Mouse (Mus musculus) limb, embryonic 11.5 days (tissue): Measurements from ENCODE around the gene Adora1. TPM values are rescaled to one million over a fixed set of nuclear protein-coding genes. Genes with fewer than 3 reads are reported as not detected.

Source experiments
- ATAC-seq: fragments of 200-750 bp; cut with Nextera tagmentation; 2 replicates; pipeline ENCODE4 v1.8.0; 2017; ENCODE audit warnings: low read depth; ENCODE audit not compliant: insufficient number of reproducible peaks, low FRiP score, low TSS enrichment
- DNase-seq: peaks from one replicate; pipeline ENCODE4 v3.0.0-alpha.2; 2015; ENCODE audit warnings: low spot score
- H3K27ac ChIP-seq: fragments of 300-500 bp; sonication (generic); replicated peaks from 2 replicates; pipeline ENCODE4 v1.5.1; 2014; ENCODE audit warnings: low read depth, mild to moderate bottlenecking, low read length
- H3K27me3 ChIP-seq: fragments of 300-500 bp; sonication (generic); 2 replicates; pipeline ENCODE4 v1.6.1; 2014; ENCODE audit warnings: mild to moderate bottlenecking, low read length, mixed read lengths; ENCODE audit not compliant: control insufficient read depth, insufficient read depth
- H3K36me3 ChIP-seq: fragments of 300-500 bp; sonication (generic); 2 replicates; pipeline ENCODE4 v1.6.1; 2014; ENCODE audit warnings: mild to moderate bottlenecking, low read length, moderate library complexity, mixed read lengths; ENCODE audit not compliant: control insufficient read depth, insufficient read depth
- H3K4me1 ChIP-seq: fragments of 300-500 bp; sonication (generic); 2 replicates; pipeline ENCODE4 v1.6.1; 2014; ENCODE audit warnings: low read length, mixed read lengths; ENCODE audit not compliant: control insufficient read depth, insufficient read depth
- H3K4me2 ChIP-seq: fragments of 300-500 bp; sonication (generic); 2 replicates; pipeline ENCODE4 v1.6.1; 2014; ENCODE audit warnings: low read depth, mild to moderate bottlenecking, moderate library complexity; ENCODE audit not compliant: severe bottlenecking
- H3K4me3 ChIP-seq: fragments of 300-500 bp; sonication (generic); 2 replicates; pipeline ENCODE4 v1.5.1; 2014; ENCODE audit warnings: low read depth, low read length
- H3K9ac ChIP-seq: fragments of 300-500 bp; sonication (generic); 2 replicates; pipeline ENCODE4 v1.6.1; 2014; ENCODE audit warnings: mild to moderate bottlenecking, low read length
- H3K9me3 ChIP-seq: fragments of 300-500 bp; sonication (generic); 2 replicates; pipeline ENCODE4 v1.6.1; 2016; ENCODE audit warnings: low read length; ENCODE audit not compliant: control insufficient read depth
- WGBS: fragments of 180-500 bp; shearing (Covaris S2); extraction: QIAGEN DNeasy Blood & Tissue Kit; methylation state at CpG from one replicate; pipeline ENCODE4 v1.1.7; 2014; 5-methylcytosine and 5-hydroxymethylcytosine counted together
- polyA plus RNA-seq: library from polyadenylated mRNA; unstranded; fragments of >200 nt; fragmentation: Nextera tagmentation; extraction: Ambion mirVana; gene quantifications from 2 replicates; pipeline ENCODE4 v1.2.1, GENCODE M21; 2014

Adora1 gene
- polyA plus RNA-seq, 1 experiment from 2014 or later: 0.88 TPM

DNA sequence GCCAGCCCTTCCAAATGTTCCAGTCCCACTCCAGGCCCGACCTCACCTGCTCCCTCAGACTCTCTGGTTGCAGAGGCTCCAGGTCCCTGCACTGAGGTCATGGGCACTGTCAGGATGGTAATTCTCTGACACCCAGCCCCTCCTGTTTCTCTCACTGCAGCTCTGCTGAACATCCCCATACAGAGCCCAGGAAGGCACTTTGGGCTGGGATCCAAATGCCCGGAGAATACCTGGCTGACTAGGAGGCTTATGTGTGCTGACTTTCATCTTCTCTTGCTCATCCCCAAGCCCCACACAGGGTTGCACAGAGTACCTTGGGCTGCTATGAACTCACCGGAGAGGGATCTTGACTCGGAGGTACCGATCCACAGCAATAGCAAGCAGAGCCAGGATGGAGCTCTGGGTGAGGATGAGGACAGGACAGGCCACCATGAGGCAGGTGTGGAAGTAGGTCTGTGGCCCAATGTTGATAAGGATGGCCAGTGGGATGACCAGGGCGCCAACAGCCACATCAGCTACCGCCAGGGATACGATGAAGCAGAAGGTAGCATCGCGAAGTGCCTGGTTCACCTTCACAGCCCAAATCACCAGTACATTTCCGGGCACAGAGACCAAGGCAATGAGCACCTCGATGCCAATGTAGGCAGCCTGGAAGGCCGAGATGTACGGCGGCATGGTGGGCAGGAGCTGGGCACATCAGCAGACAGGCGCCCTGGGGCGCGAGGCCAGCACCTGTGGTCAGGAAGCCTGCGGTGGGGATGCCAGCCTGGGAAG, 1.4 kb downstream of the Adora1 start:
- Histone ChIP-seq H3K36me3 (no peaks in the 10 kb centered on the region), H3K27me3 (peaks cover 47% of the 10 kb centered on the region), H3K9me3 (no peaks in the 10 kb centered on the region), H3K27ac (no peak overlapping the region), H3K4me2 (no peak overlapping the region; the same call in 1 of the 2 replicates), H3K4me3 (no peak overlapping the region), H3K9ac (no peak overlapping the region), H3K4me1 (peaks cover 8% of the 10 kb centered on the region; the same call in 1 of the 2 replicates)
- no peak for DNase-seq
- 45% methylated on average over 19 of the region's 19 CpGs for WGBS
- no peak for ATAC-seq

DNA sequence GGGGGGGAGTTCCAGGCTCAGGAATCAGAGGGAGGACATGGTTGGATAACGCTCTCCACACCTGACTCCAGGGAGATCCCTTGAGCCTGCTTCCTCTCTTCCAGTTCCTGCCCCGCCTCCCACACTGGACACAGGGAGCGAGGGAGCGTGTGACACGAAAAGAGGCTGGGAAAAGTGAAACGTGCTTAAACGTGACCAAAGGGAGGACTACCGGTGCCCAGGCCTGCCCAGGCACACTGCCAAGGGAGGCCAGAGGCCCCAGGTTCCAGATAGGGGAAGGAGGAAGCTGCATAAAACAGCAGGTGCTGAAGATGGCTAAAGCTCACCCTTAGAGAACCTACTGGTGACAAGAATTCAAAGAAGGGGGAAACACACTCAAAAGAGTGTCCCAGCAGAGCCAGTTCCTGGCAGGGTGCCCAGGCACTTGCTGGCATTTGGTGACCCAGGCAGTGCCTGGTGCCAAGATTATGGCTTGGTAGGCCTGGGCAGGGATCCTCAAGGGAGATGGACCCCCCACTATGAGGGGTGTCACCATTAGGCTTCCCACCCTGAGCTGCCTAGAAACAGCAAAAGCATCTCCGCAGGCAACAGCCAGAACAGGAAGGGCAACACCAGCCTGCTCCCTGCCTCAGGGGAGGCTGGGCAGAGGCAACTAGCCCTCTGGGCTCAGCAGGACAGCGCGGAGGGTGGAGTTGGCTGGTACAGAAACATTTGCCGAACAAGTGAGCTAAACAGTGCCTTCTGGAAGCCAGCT, 2.3 kb downstream of the Adora1 start:
- peaks cover 8% of the 10 kb centered on the region; the same call in 1 of the 2 replicates for H3K4me1 ChIP-seq
- ATAC-seq (no peak), DNase-seq (no peak)
- H3K9me3 ChIP-seq: no peaks in the 10 kb centered on the region
- H3K9ac ChIP-seq: no peak overlapping the region
- 59% methylated on average over 12 of the region's 12 CpGs for WGBS
- H3K4me3 ChIP-seq: no peak overlapping the region
- no peaks in the 10 kb centered on the region for H3K36me3 ChIP-seq
- no peak overlapping the region for H3K27ac ChIP-seq
- peaks cover 47% of the 10 kb centered on the region for H3K27me3 ChIP-seq
- no peak overlapping the region for H3K4me2 ChIP-seq

DNA sequence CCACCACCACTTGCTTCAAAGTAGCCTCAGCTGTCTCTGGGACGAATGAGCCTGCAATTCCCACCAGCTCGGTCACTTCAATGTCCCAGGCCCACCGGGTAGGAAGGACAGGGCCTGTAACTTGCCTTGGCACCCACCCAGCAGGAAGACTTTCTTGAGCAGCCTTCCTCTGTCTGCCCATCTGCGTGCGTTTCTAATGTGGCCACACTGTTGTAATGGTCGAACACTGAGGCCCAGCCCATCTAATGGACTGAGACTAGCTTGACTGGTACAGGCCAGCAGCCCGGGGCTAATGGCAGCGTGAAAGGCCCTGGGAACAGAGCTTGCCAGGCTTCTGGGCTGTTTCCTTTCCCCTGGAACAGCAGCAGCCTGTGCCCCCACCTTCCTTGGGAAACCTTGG, 2.9 kb downstream of the Adora1 start:
- H3K4me1 ChIP-seq: peaks cover 8% of the 10 kb centered on the region; the same call in 1 of the 2 replicates
- H3K36me3 ChIP-seq: no peaks in the 10 kb centered on the region
- DNase-seq: no peak
- peaks cover 47% of the 10 kb centered on the region for H3K27me3 ChIP-seq
- WGBS: 73% methylated on average over 8 of the region's 8 CpGs
- H3K27ac ChIP-seq: no peak overlapping the region
- no peaks in the 10 kb centered on the region for H3K9me3 ChIP-seq
- no peak for ATAC-seq
- H3K9ac ChIP-seq: no peak overlapping the region
- H3K4me3 ChIP-seq: no peak overlapping the region
- no peak overlapping the region for H3K4me2 ChIP-seq

DNA sequence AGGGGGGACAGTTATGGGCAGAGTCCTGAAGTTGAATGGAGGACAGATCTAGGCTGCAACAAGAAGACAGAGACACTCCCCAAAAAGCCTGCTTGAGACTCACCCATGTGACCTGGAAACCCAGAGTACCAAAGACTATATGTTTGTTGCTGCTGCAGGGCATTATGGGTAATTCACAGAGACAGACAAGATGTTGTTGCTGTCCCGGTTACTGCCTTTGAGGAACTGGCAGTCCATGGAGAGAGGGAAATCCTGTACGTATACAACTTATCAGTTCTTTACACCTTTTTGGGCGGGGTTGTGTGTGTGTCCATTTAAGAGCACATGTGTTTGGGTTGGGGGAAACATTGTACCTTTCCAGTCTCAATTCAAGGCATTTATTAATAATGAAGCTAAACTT, 3.5 kb downstream of the Adora1 start:
- Histone ChIP-seq H3K4me1 (peaks cover 8% of the 10 kb centered on the region; the same call in 1 of the 2 replicates), H3K27me3 (peaks cover 42% of the 10 kb centered on the region), H3K36me3 (no peaks in the 10 kb centered on the region), H3K4me2 (no peak overlapping the region), H3K9me3 (no peaks in the 10 kb centered on the region), H3K9ac (no peak overlapping the region), H3K4me3 (no peak overlapping the region), H3K27ac (no peak overlapping the region)
- WGBS: 71% methylated on average over 3 of the region's 3 CpGs
- DNase-seq (no peak), ATAC-seq (no peak)

DNA sequence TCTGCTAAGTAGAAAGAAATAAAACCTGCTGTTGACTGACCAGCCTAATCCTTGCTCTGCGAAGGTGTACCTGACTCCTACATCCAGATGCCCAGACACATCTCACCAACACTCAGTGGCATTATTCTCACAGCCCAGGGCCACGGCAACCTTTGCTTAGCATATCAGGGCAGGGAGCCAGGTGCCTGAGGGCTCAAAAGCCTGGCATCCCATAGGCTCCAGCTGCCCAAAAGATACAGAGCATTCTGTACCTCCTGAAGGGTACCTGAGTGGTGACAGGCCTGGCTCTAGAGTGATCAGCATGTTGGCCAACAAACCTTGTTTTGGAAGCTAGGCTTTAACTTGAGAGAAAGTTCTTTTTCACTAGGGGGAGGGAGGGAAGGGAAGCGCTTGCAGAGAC, 4.0 kb downstream of the Adora1 start:
- Histone ChIP-seq H3K36me3 (no peaks in the 10 kb centered on the region), H3K9me3 (no peaks in the 10 kb centered on the region), H3K4me3 (no peak overlapping the region), H3K27ac (no peak overlapping the region), H3K4me2 (no peak overlapping the region), H3K9ac (no peak overlapping the region), H3K4me1 (peaks cover 8% of the 10 kb centered on the region; the same call in 1 of the 2 replicates), H3K27me3 (peaks cover 38% of the 10 kb centered on the region)
- no peak for ATAC-seq
- 81% methylated on average over 3 of the region's 3 CpGs for WGBS
- DNase-seq: no peak

DNA sequence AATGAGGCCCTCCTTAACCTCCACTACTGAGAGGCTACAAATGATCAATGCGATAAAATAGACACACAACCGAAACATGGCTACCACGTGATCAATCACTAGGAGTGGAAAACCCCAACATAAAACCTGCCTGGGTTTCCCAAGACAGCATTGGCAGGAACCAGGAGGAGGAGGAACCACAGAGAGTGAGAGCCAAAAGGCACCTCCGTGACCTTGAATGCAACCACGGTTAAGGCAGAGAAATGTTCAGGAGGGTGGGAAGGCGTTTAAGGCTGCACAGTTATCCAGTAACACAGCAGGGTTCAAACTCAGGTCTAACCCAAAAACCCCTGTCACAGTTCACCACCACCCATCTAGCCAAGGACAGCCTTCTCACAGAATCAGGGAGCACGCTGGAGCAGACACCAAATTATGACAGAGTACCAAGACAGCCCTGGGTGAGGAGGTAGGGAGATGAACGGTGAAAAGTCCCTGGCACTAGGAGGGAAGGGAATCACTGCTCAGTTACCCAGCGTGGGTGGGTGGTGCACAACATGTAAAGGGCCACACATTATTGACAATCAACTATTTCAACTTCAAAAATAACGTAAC, 4.5 kb downstream of the Adora1 start:
- no peak overlapping the region for H3K4me3 ChIP-seq
- H3K4me2 ChIP-seq: no peak overlapping the region
- ATAC-seq (no peak), DNase-seq (no peak)
- peaks cover 33% of the 10 kb centered on the region for H3K27me3 ChIP-seq
- H3K4me1 ChIP-seq: peaks cover 8% of the 10 kb centered on the region; the same call in 1 of the 2 replicates
- H3K9me3 ChIP-seq: no peaks in the 10 kb centered on the region
- no peak overlapping the region for H3K9ac ChIP-seq
- WGBS: 85% methylated on average over 10 of the region's 10 CpGs
- no peak overlapping the region for H3K27ac ChIP-seq
- no peaks in the 10 kb centered on the region for H3K36me3 ChIP-seq

DNA sequence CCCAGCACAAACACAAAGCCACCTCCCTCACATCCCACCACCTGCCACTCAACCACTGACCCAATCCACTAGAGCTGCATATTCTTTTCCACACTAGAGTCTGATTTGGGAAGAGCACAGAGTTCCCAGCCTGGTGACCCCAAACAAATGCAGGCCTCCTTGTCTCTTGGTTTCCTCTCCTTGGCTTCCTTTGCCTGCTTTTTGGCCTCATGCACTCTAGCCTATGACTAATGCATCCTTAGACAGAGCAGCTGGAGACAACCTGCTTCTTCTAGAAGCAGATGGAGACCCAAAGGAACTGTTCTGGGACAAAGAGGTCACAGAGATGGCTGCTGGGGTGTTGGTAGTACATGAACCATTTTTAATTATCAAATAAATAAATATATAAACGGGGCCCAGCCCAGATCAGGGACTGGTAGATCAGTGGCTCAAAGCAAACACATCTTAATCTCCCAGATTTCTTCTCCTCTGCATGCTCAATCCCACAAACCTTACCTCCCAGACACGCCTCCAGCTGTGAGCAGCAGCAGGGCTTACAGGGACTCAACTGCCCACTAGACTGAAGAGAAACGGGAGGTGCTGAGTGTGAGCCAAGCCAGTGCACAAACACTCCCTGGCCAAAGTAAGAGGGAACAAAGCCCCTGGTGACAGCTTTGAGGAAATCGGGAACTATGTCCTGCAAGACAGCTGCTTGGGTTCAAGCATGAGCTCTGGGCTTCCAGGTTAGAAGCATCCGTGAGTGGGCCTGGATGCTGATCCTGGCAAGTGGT, 5.2 kb downstream of the Adora1 start:
- Histone ChIP-seq H3K9me3 (no peaks in the 10 kb centered on the region), H3K36me3 (no peaks in the 10 kb centered on the region), H3K4me3 (no peak overlapping the region), H3K4me1 (peaks cover 6% of the 10 kb centered on the region; the same call in 1 of the 2 replicates), H3K4me2 (no peak overlapping the region), H3K27me3 (peaks cover 26% of the 10 kb centered on the region), H3K27ac (no peak overlapping the region), H3K9ac (no peak overlapping the region)
- 72% methylated on average over 5 of the region's 5 CpGs for WGBS
- ATAC-seq (no peak), DNase-seq (no peak)

DNA sequence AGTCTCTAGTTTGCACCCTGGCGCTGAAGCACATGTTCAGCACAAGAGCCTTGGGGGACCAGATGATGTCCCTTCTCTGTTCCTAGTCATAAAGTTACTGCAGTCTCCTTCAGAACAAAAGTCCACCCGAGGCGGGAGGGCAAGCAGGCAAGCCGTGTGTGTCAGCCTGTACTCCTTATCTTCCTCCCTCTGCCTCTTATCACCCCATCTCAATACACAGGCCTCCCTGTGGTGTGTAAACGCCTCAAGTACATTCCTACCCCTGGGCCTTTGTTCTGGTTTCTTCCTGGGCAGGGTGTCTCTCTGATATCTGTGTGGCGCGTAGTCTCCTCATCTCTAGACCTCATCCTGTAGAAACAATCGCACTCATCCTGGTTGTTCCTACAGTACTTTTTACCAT, 8.5 kb downstream of the Adora1 start:
- no peaks in the 10 kb centered on the region for H3K27me3 ChIP-seq
- H3K4me3 ChIP-seq: no peak overlapping the region
- WGBS: 72% methylated on average over 8 of the region's 8 CpGs
- no peaks in the 10 kb centered on the region for H3K36me3 ChIP-seq
- H3K4me1 ChIP-seq: no peaks in the 10 kb centered on the region
- ATAC-seq (no peak), DNase-seq (no peak)
- no peak overlapping the region for H3K4me2 ChIP-seq
- no peak overlapping the region for H3K9ac ChIP-seq
- H3K9me3 ChIP-seq: no peaks in the 10 kb centered on the region
- no peak overlapping the region for H3K27ac ChIP-seq
